Mouse (Mus musculus): Measurements from ENCODE around the gene 5031439G07Rik. TPM values are rescaled to one million over a fixed set of nuclear protein-coding genes. Genes with fewer than 3 reads are reported as not detected.

5031439G07Rik gene
- total and polyA plus RNA-seq, 3 experiments, result 19.6 to 61.0 TPM; not detected in 1

- TF ChIP-seq CHD1 (IDR thresholded peaks at IDR 0.05; ENCODE audit: low read depth, low read length) (no peak), E2F4 (IDR thresholded peaks at IDR 0.05; ENCODE audit: borderline replicate concordance, low read depth, low read length) (no peak), MAX (IDR thresholded peaks at IDR 0.05; ENCODE audit: low read length) (no peak), ZMIZ1 (IDR thresholded peaks at IDR 0.05; ENCODE audit: low read depth, low read length) (no peak), NELFE (IDR thresholded peaks at IDR 0.05; ENCODE audit: low read depth, low read length) (peak; percentile 34; the same call in 1 of the 2 replicates)
Measured at GRCm38 (mm10) chr15:84987874-84988825, at the start of gene 5031439G07Rik (continued).

GRCm38 (mm10) chr15:85037343-85037690, 49.0 kb upstream of the 5031439G07Rik start:
- peak overlapping the region; percentile 94 for H3K4me3 ChIP-seq (ENCODE audit: control insufficient read depth in 1 of 2, insufficient read depth in 1 of 2, low read depth in 2 of 2, low read length in 2 of 2)
- TF ChIP-seq TCF12 (IDR thresholded peaks at IDR 0.05; ENCODE audit: low read depth, low read length) (no peak), GATA1 (IDR thresholded peaks at IDR 0.05; ENCODE audit: low read depth, low read length) (no peak), ELF1 (IDR thresholded peaks at IDR 0.05; ENCODE audit: low read depth, low read length) (no peak), JUND (IDR thresholded peaks at IDR 0.05; ENCODE audit: low read depth, low read length) (no peak), E2F4 (IDR thresholded peaks at IDR 0.05; ENCODE audit: borderline replicate concordance, low read depth, low read length) (no peak), ZMIZ1 (IDR thresholded peaks at IDR 0.05; ENCODE audit: low read depth, low read length) (no peak), ZC3H11A (IDR thresholded peaks at IDR 0.05; ENCODE audit: low read depth, low read length) (no peak), MYB (IDR thresholded peaks at IDR 0.05; ENCODE audit: low read depth, low read length) (no peak), MAX (IDR thresholded peaks at IDR 0.05; ENCODE audit: low read length) (no peak), USF1 (IDR thresholded peaks at IDR 0.05; ENCODE audit: low read depth, low read length) (no peak), POLR2AphosphoS5 (IDR thresholded peaks at IDR 0.05; ENCODE audit: borderline replicate concordance, low read depth, low read length) (no peak), MXI1 (IDR thresholded peaks at IDR 0.05; ENCODE audit: low read depth, low read length) (no peak), TBP (IDR thresholded peaks at IDR 0.05; ENCODE audit: low read depth, low read length) (no peak), GABPA (IDR thresholded peaks at IDR 0.05; ENCODE audit: low read depth, low read length) (no peak), POLR2A (IDR thresholded peaks at IDR 0.05; ENCODE audit: control insufficient read depth in 1 of 2, insufficient read depth in 1 of 2, low read depth in 1 of 2, low read length in 2 of 2, poor library complexity in 1 of 2) (no peak; a peak in 1 of 4 replicates), KAT2A (conservative IDR thresholded peaks at IDR 0.05; ENCODE audit: low read depth, low read length) (no peak), SIN3A (IDR thresholded peaks at IDR 0.05; ENCODE audit: low read length) (no peak)
- no peaks in the 10 kb centered on the region for H3K27me3 ChIP-seq (ENCODE audit: control insufficient read depth in 1 of 2, insufficient read depth in 2 of 2, low read length in 2 of 2)
- peak overlapping the region; percentile 86 for H3K9ac ChIP-seq (ENCODE audit: control insufficient read depth, low read depth, low read length, poor library complexity, severe bottlenecking)
- H3K79me2 ChIP-seq (ENCODE audit: control insufficient read depth, insufficient read depth, low read length, poor library complexity), result peaks cover 8% of the 10 kb centered on the region; the same call in 1 of the 2 replicates
- no peaks in the 10 kb centered on the region for H3K9me3 ChIP-seq (replicated peaks; ENCODE audit: insufficient read depth, low read length)
- peaks cover 0 to 14% of the 10 kb centered on the region in 2 experiments; a peak in 2 of 4 replicates for H3K36me3 ChIP-seq (ENCODE audit: control insufficient read depth in 1 of 2, insufficient read depth in 2 of 2, low read length in 2 of 2)
- DNase-seq (ENCODE audit: low read depth, low spot score), result peak; percentile 28
- H3K27ac ChIP-seq (ENCODE audit: control insufficient read depth, low read depth, low read length), result no peak overlapping the region
- H3K4me1 ChIP-seq (ENCODE audit: control insufficient read depth in 1 of 2, insufficient read depth in 2 of 2, low read length in 2 of 2), result peaks cover 0 to 20% of the 10 kb centered on the region in 2 experiments; a peak in 2 of 4 replicates

Measured in MEL (cell line).